ENCODE assay signal across 25 mouse cellular contexts in the genomic region with DNA sequence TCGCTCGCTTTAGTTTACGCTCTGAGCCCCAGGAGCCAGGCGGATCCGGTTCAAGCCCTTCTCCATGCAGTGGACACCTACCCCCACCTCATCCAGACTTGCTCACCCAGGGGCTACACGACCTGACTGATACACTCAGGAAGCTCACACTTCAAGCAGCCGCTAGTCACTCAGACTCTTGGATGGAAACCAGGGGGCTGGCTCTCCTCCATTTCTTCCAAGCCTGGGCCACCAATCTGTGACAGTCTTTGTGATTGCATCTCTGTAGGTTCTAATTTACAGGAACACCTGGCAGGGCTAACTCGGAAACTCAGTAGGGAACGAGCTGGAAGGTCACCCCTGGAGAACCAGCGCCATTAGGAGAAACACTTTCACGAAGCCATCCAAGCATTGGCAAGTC. TPM values are rescaled to one million over a fixed set of nuclear protein-coding genes. Genes with fewer than 3 reads are reported as not detected.
DNase-seq lines count a peak whose midpoint lies in the region; ATAC-seq lines count a peak whose summit lies in the region.
"Had no signal": no experiment of that assay in that cellular context is flagged by ENCODE, and none has a peak within 500 bp of the region (broad histone marks: within the 10 kb centered on the region; RNA-seq: fewer than 3 reads in every experiment).

No protein-coding gene starts in this region.

- H3K36me3 ChIP-seq in forebrain, embryonic 15.5 days: no peaks in the 10 kb centered on the region
- H3K36me3 ChIP-seq in forebrain, embryonic 10.5 days (replicated peaks): no peaks in the 10 kb centered on the region
- no peaks in the 10 kb centered on the region for H3K36me3 ChIP-seq in midbrain, embryonic 11.5 days (ENCODE audit: control insufficient read depth, insufficient read depth, low read length)
- peaks cover 40% of the 10 kb centered on the region for H3K36me3 ChIP-seq in midbrain, embryonic 13.5 days
- no peaks in the 10 kb centered on the region for H3K36me3 ChIP-seq in midbrain, embryonic 10.5 days
- H3K36me3 ChIP-seq: G1E; heart, embryonic 12.5 days; midbrain, embryonic 12.5 days had no signal

- H3K4me3 ChIP-seq in forebrain, embryonic 15.5 days: no peak overlapping the region
- H3K4me3 ChIP-seq in forebrain, embryonic 10.5 days: no peak overlapping the region
- no peak overlapping the region for H3K4me3 ChIP-seq in midbrain, embryonic 11.5 days (ENCODE audit: low read depth, low read length)
- no peak overlapping the region for H3K4me3 ChIP-seq in midbrain, embryonic 13.5 days (replicated peaks)
- no peak overlapping the region for H3K4me3 ChIP-seq in midbrain, embryonic 10.5 days
- H3K4me3 ChIP-seq: heart, embryonic 12.5 days; hindbrain, embryonic 13.5 days; midbrain, embryonic 12.5 days had no signal

- intact Hi-C loops in heart, postnatal 10 days (cut with DNase I): no loop called here

- peaks cover 11% of the 10 kb centered on the region for H3K4me1 ChIP-seq in forebrain, embryonic 15.5 days
- peaks cover 22% of the 10 kb centered on the region for H3K4me1 ChIP-seq in forebrain, embryonic 10.5 days
- no peaks in the 10 kb centered on the region for H3K4me1 ChIP-seq in midbrain, embryonic 11.5 days (ENCODE audit: control insufficient read depth, insufficient read depth, low read length)
- H3K4me1 ChIP-seq in midbrain, embryonic 13.5 days (replicated peaks): peaks cover 8% of the 10 kb centered on the region
- H3K4me1 ChIP-seq in midbrain, embryonic 10.5 days: peaks cover 18% of the 10 kb centered on the region

- H3K9me3 ChIP-seq in forebrain, embryonic 15.5 days: no peaks in the 10 kb centered on the region
- no peaks in the 10 kb centered on the region for H3K9me3 ChIP-seq in forebrain, embryonic 10.5 days
- no peaks in the 10 kb centered on the region for H3K9me3 ChIP-seq in midbrain, embryonic 11.5 days (ENCODE audit: control insufficient read depth, low read length)
- no peaks in the 10 kb centered on the region for H3K9me3 ChIP-seq in midbrain, embryonic 13.5 days
- H3K9me3 ChIP-seq in midbrain, embryonic 10.5 days (replicated peaks): no peaks in the 10 kb centered on the region
- H3K9me3 ChIP-seq: G1E; heart, embryonic 12.5 days; hindbrain, embryonic 13.5 days; midbrain, embryonic 12.5 days had no signal

- WGBS in forebrain, embryonic 15.5 days: 82% methylated on average over 11 of the region's 11 CpGs
- WGBS in forebrain, embryonic 10.5 days: 93% methylated on average over 11 of the region's 11 CpGs
- 90% methylated on average over 11 of the region's 11 CpGs for WGBS in midbrain, embryonic 11.5 days
- WGBS in midbrain, embryonic 13.5 days: 92% methylated on average over 11 of the region's 11 CpGs
- 93% methylated on average over 11 of the region's 11 CpGs for WGBS in midbrain, embryonic 10.5 days

- no peak overlapping the region for H3K4me2 ChIP-seq in forebrain, embryonic 15.5 days (replicated peaks)
- no peak overlapping the region for H3K4me2 ChIP-seq in midbrain, embryonic 11.5 days
- H3K4me2 ChIP-seq in midbrain, embryonic 13.5 days (replicated peaks): no peak overlapping the region
- H3K4me2 ChIP-seq: heart, embryonic 12.5 days; hindbrain, embryonic 13.5 days; midbrain, embryonic 12.5 days had no signal

- no peaks in the 10 kb centered on the region for H3K27me3 ChIP-seq in forebrain, embryonic 15.5 days
- H3K27me3 ChIP-seq in forebrain, embryonic 10.5 days (ENCODE audit: poor library complexity, severe bottlenecking): no peaks in the 10 kb centered on the region
- H3K27me3 ChIP-seq in midbrain, embryonic 11.5 days (ENCODE audit: control insufficient read depth, insufficient read depth, low read length): no peaks in the 10 kb centered on the region
- no peaks in the 10 kb centered on the region for H3K27me3 ChIP-seq in midbrain, embryonic 13.5 days
- no peaks in the 10 kb centered on the region for H3K27me3 ChIP-seq in midbrain, embryonic 10.5 days (ENCODE audit: low read depth, poor library complexity, severe bottlenecking)
- H3K27me3 ChIP-seq: heart, embryonic 12.5 days; hindbrain, embryonic 13.5 days; Patski had no signal

- no peak overlapping the region for H3K9ac ChIP-seq in forebrain, embryonic 15.5 days (replicated peaks)
- no peak overlapping the region for H3K9ac ChIP-seq in midbrain, embryonic 11.5 days (ENCODE audit: low read length)
- H3K9ac ChIP-seq in midbrain, embryonic 13.5 days (replicated peaks): no peak overlapping the region
- H3K9ac ChIP-seq: heart, embryonic 12.5 days; hindbrain, embryonic 13.5 days; midbrain, embryonic 12.5 days had no signal

- peak overlapping the region; percentile 31 for H3K27ac ChIP-seq in forebrain, embryonic 15.5 days (replicated peaks)
- H3K27ac ChIP-seq in forebrain, embryonic 10.5 days: no peak overlapping the region; the same call in 1 of the 2 replicates
- H3K27ac ChIP-seq in midbrain, embryonic 11.5 days (ENCODE audit: low read depth, low read length): no peak overlapping the region
- H3K27ac ChIP-seq in midbrain, embryonic 13.5 days: no peak overlapping the region
- H3K27ac ChIP-seq in midbrain, embryonic 10.5 days (replicated peaks): no peak overlapping the region
- H3K27ac ChIP-seq: hindbrain, embryonic 13.5 days; kidney, postnatal 0 days; midbrain, embryonic 12.5 days had no signal

- ATAC-seq in forebrain, embryonic 15.5 days (replicated peaks): no peak
- ATAC-seq in midbrain, embryonic 11.5 days (ENCODE audit: low FRiP score): no peak
- no peak for ATAC-seq in midbrain, embryonic 13.5 days
- ATAC-seq: forebrain, embryonic 16.5 days; inflammation-experienced regulatory T-cells, adult 6 months; Patski had no signal

- DNase-seq in forebrain, embryonic 10.5 days (ENCODE audit: extremely low spot score, low spot score): no peak
- DNase-seq in midbrain, embryonic 11.5 days (ENCODE audit: low spot score, missing footprints): peak; percentile 35
- peak; percentile 71 to 78 for DNase-seq in cerebellum, postnatal 25 days
- DNase-seq in heart, postnatal 10 days: no peak
- DNase-seq in kidney, adult 18-20 months: no peak
- no peak for DNase-seq in midbrain, embryonic 10.5 days (ENCODE audit: low spot score)
- DNase-seq: adrenal gland, postnatal 14 days; embryo, embryonic 11 days; gastrocnemius, postnatal 25 days; heart, adult 18-20 months; heart, postnatal 14 days; kidney, adult 2 months; lung, postnatal 10 days; thymus, adult 18-20 months; thymus, postnatal 36 days had no signal

RNA-seq across cellular contexts. Expression of gene Faap20, which starts 38.1 kb away (rescaled TPM):
- 88.2 and 89.3 TPM in 2 replicates for polyA plus RNA-seq in forebrain, embryonic 15.5 days (2015; fragmentation: Nextera tagmentation; extraction: Ambion mirVana)
- 108 and 110 TPM in 2 replicates for polyA plus RNA-seq in forebrain, embryonic 10.5 days (2016; fragmentation: Nextera tagmentation; extraction: Ambion mirVana)
- polyA plus RNA-seq in midbrain, embryonic 11.5 days (2014; fragmentation: Nextera tagmentation; extraction: Ambion mirVana): 101 and 110 TPM in 2 replicates
- 91.2 and 92.7 TPM in 2 replicates for polyA plus RNA-seq in midbrain, embryonic 13.5 days (2015; fragmentation: Nextera tagmentation; extraction: Ambion mirVana)
- 10 to 100 TPM; 25.7 to 28.2 TPM for total RNA-seq in heart, postnatal 10 days (2021)
- polyA plus RNA-seq in midbrain, embryonic 10.5 days (2016; fragmentation: Nextera tagmentation; extraction: Ambion mirVana): 118 and 120 TPM in 2 replicates

Comparison
In these comparisons a context has a peak if more than half of its experiments do, and no peak if none do; other contexts are left out.
1. DNase-seq: peak in midbrain, embryonic 11.5 days (single experiment) and cerebellum, postnatal 25 days (2 of 2); none in forebrain, embryonic 10.5 days (single experiment), heart, postnatal 10 days (0 of 2), kidney, adult 18-20 months (single experiment) and midbrain, embryonic 10.5 days (single experiment).